Mouse (Mus musculus): ENCODE data around the gene Olfr523. TPM values are rescaled to one million over a fixed set of nuclear protein-coding genes. Genes with fewer than 3 reads are reported as not detected.

Gene Olfr523
- total RNA-seq, 2 experiments from 2014 or later, result not detected

GRCm38 (mm10) chr7:140179176-140179575, 6.2 kb downstream of the Olfr523 start:
- DNase-seq (ENCODE audit: low spot score), result no peak

- no peak for DNase-seq (ENCODE audit: low spot score)
These were observed 7.7 kb downstream of the Olfr523 start for GRCm38 (mm10) chr7:140180692-140181091.

GRCm38 (mm10) chr7:140184206-140184605, 11.2 kb downstream of the Olfr523 start:
- no peak for DNase-seq (ENCODE audit: low spot score)

GRCm38 (mm10) chr7:140186646-140187620, 13.9 kb downstream of the Olfr523 start:
- DNase-seq (ENCODE audit: low spot score), result no peak

GRCm38 (mm10) chr7:140187721-140188390, 14.8 kb downstream of the Olfr523 start:
- DNase-seq (ENCODE audit: low spot score), result no peak

- no peak for DNase-seq (ENCODE audit: low spot score)
These were observed 15.6 kb downstream of the Olfr523 start for GRCm38 (mm10) chr7:140188391-140189328.

- no peak for DNase-seq (ENCODE audit: low spot score)
These were observed 17.4 kb downstream of the Olfr523 start for GRCm38 (mm10) chr7:140190435-140190834.

GRCm38 (mm10) chr7:140192445-140192844, 19.4 kb downstream of the Olfr523 start:
- no peak for DNase-seq (ENCODE audit: low spot score)

- no peak for DNase-seq (ENCODE audit: low spot score)
These were observed 19.8 kb downstream of the Olfr523 start for GRCm38 (mm10) chr7:140192851-140193250.

- DNase-seq (ENCODE audit: low spot score), result no peak
These were observed 21.0 kb downstream of the Olfr523 start for GRCm38 (mm10) chr7:140194031-140194430.

GRCm38 (mm10) chr7:140196002-140196401, 23.0 kb downstream of the Olfr523 start:
- DNase-seq (ENCODE audit: low spot score), result no peak

GRCm38 (mm10) chr7:140201090-140201489, 28.1 kb downstream of the Olfr523 start:
- DNase-seq (ENCODE audit: low spot score), result no peak

- no peak for DNase-seq (ENCODE audit: low spot score)
These were observed 32.8 kb downstream of the Olfr523 start, which contains the start of gene Olfr524 for GRCm38 (mm10) chr7:140205864-140206263. Gene Olfr524 (minus strand): TSS chr7:140205964.

GRCm38 (mm10) chr7:140206904-140207303, 33.9 kb downstream of the Olfr523 start:
- DNase-seq (ENCODE audit: low spot score), result no peak

- DNase-seq (ENCODE audit: low spot score), result no peak
These were observed 35.1 kb downstream of the Olfr523 start for GRCm38 (mm10) chr7:140208153-140208552.

GRCm38 (mm10) chr7:140208677-140209076, 35.7 kb downstream of the Olfr523 start:
- DNase-seq (ENCODE audit: low spot score), result no peak

GRCm38 (mm10) chr7:140213841-140214240, 40.8 kb downstream of the Olfr523 start:
- DNase-seq (ENCODE audit: low spot score), result no peak

- DNase-seq (ENCODE audit: low spot score), result no peak
These were observed 45.0 kb downstream of the Olfr523 start, which contains the start of gene Cd163l1 for GRCm38 (mm10) chr7:140217967-140218366. Gene Cd163l1 (plus strand): TSS chr7:140218267.

GRCm38 (mm10) chr7:140219268-140219667, 46.3 kb downstream of the Olfr523 start:
- no peak for DNase-seq (ENCODE audit: low spot score)

GRCm38 (mm10) chr7:140220375-140220774, 47.4 kb downstream of the Olfr523 start:
- DNase-seq (ENCODE audit: low spot score), result no peak

GRCm38 (mm10) chr7:140224209-140224608, 51.2 kb downstream of the Olfr523 start:
- DNase-seq (ENCODE audit: low spot score), result no peak

All from gastrocnemius, adult 18-20 months (tissue).